Mouse (Mus musculus) brown adipose tissue, adult 24 weeks (tissue): ENCODE measurements around the gene Anapc15-ps. TPM values are rescaled to one million over a fixed set of nuclear protein-coding genes. Genes with fewer than 3 reads are reported as not detected.

Experiments
- H3K27ac ChIP-seq: fragments of 200-500 bp; replicated peaks from 2 replicates; pipeline ENCODE4 v1.5.1; 2012; ENCODE audit warnings: low read depth, mild to moderate bottlenecking, low read length
- H3K4me1 ChIP-seq: fragments of 200-500 bp; 2 replicates; pipeline ENCODE4 v1.6.1; 2012; ENCODE audit warnings: low read length, mixed read lengths; ENCODE audit not compliant: control insufficient read depth, insufficient read depth, insufficient read length
- H3K4me3 ChIP-seq: fragments of 200-500 bp; 2 replicates; pipeline ENCODE4 v1.5.1; 2012; ENCODE audit warnings: low read depth, mild to moderate bottlenecking, low read length, moderate library complexity; ENCODE audit not compliant: insufficient read depth
- polyA plus RNA-seq: library from polyadenylated mRNA; stranded (reverse); fragments of >200 nt; gene quantifications from 2 replicates; pipeline ENCODE4 v1.2.4, GENCODE M21; 2012; ENCODE audit not compliant: missing spikeins, insufficient read depth, insufficient read length

Gene Anapc15-ps
- polyA plus RNA-seq, 1 experiment, result not detected

DNA sequence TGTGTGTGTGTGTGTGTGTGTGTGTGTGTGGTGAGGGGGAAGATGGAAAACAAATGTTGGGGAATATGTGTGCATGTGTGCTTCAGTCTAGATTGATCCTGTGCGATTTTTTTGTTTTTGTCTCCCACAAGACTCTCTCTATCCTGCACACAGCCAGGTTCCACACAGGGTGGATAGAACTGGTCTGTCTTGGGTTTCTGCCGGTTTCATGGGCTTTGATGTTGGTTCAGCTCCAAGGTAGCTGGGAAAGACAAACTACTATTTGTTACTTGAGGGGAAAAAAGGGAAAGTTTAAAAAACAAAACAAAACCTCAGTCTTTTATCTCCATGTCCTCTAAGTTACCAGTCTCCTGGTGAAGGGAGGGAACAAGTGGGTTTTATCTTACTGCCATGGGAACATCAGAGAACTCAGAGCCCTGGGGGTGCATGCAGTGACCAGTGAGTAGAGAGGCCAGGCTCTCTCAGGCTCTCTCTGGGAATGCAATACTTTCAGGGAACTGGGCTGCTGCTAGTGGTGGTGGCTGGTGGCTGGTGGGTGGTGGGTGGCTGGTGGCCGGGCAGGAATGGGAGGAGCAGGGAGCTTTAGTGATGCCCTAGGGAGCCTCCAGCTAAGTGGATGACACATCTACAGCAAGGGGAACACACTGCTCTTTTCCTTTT, 5.8 kb downstream of the Anapc15-ps start:
- Histone ChIP-seq H3K4me3 (no peak overlapping the region), H3K27ac (no peak overlapping the region), H3K4me1 (peaks cover 5% of the 10 kb centered on the region; the same call in 1 of the 2 replicates)

DNA sequence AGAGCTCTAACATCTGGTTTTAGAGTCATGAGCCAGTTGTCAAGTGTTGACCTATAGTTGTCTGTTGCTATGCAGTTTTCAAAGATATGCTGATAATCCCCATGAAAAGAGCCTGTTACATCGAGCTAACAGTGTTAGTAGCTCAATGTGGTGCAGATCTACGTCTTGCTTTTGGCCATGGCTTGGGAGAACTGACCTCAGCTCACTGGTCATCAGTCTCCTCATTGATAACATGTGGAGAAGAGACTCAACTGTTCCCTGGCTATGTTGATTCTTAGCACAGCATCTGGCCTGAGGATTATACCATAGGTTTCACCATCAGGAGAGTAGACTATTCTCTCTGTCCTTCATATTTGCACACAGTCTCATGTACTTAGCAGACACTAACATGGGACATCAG, 6.5 kb downstream of the Anapc15-ps start:
- Histone ChIP-seq H3K4me3 (no peak overlapping the region), H3K4me1 (peaks cover 5% of the 10 kb centered on the region; the same call in 1 of the 2 replicates), H3K27ac (no peak overlapping the region)

DNA sequence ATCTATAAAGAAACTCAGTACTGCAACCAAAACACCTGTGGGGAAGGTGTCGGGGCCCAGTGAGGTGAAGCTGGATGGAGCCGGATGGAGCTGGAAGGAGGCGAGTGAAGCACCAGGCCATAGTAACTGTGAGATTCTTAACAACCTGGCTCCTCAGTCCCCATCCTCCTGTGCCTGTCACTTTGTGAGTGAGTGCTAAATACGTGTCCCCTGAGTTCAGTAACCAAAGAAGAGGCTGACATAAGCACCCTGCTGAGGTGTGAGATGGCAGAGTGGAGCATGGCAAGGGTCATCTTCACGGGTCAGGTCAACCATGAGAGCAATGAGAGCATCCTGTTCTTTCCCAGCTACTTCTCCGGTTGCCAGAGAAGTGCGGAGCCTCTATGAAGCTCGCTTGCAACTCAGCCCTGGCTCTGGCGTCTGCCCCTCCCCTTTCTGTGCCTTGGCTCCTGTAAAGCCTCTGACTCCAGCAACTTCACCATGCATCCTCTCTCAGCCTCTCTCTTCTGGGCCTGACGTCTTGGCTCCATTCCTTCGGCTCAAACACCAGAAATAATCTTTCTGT, 7.7 kb downstream of the Anapc15-ps start:
- H3K27ac ChIP-seq, result no peak overlapping the region
- peaks cover 1% of the 10 kb centered on the region; the same call in 1 of the 2 replicates for H3K4me1 ChIP-seq
- H3K4me3 ChIP-seq, result no peak overlapping the region

DNA sequence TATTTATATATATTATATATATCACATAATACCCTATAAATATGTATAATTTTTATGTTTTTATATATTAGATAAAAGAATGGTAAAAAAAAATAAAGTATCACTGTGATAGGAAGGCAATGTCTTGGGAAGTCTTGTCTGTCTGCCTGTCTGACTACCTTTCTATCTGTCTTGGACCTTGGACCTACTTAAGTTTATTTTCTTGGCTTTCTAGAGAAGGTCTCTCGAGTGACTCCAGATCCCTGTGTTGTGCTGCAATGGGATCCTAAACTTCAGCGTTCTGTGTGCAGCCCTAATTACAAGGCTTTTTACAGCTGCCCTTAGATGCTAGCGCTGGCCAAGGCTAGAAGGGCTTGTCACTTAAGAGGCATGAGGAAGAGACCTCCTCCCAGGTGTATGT, 8.6 kb downstream of the Anapc15-ps start:
- no peak overlapping the region for H3K4me3 ChIP-seq
- H3K4me1 ChIP-seq, result no peaks in the 10 kb centered on the region; the same call in 1 of the 2 replicates
- H3K27ac ChIP-seq, result no peak overlapping the region

DNA sequence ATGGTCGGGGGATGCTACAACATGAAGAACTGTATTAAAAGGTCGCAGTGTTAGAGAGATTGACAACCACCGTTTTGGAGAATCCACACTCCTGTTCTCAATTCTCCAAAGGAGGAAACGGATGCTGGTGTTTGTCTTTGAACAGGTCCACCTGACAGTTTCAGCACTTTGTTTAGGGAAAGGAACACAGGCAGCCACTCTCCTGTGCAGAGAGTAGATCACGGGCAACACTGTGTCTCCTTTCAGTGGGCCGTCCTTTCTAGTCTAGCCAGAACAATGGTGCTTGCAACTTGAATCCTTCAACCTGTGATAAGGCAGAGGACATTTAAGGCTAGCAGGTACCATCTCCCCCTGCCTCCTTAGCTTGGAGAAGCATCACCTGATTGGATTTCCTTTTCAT, 12.9 kb downstream of the Anapc15-ps start:
- no peak overlapping the region for H3K4me3 ChIP-seq
- no peak overlapping the region for H3K27ac ChIP-seq
- peaks cover 3% of the 10 kb centered on the region for H3K4me1 ChIP-seq

DNA sequence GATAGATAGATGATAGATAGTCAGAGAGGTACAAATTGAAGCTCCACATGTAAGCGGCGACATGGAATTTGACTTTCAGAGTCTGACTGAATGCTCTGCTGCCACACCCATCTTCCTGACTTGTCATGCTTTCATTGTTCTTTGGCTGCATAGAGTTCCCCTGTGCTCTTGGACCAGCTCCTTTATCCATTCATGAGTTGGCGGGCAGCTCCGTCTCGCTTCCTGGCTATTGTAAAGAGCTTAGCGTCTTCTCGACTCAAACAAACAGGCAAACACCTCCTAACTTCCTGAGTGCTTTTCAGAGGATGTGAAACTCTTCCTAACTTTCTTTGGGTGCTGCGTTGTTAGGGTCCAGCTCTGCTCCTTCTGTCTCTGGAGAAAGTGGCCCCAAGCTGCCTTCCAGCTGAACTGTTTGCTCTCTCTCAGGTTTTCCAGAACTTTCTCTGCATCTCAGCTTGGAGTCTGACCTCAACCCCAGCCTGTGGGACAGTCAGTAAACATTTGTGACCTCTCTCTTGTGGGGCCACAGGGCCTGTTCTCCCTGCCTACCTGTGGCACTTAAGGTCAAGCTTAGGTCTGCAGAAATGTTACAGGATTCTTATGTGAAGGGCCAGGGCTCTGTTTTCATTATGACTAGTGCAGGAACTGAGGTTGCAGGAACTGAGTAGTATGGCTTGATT, 13.6 kb downstream of the Anapc15-ps start:
- Histone ChIP-seq H3K4me1 (peaks cover 3% of the 10 kb centered on the region), H3K27ac (no peak overlapping the region; the same call in 1 of the 2 replicates), H3K4me3 (no peak overlapping the region)

DNA sequence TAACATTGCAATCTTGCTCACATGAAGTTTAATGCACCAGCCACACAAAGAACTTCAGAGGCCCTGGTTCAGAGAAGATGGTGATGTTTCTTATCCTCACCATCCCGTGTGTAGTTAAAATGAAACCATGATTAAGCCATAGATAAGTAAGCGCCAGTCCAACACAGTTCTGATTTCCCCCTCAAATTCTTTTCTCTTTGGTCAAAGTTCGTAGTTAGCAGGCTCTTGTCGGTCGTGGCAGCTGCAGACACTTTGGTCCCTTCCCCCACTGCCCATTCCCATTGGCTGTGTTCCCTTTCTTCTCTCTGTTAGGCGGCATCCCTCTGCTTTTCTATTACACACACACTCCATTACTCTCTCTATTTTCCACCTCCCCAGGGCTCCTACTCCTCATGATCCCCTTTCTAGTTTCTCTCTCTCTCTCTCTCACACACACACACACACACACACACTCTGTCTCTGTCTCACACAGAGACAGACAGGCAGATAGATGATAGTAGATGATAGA, 14.4 kb downstream of the Anapc15-ps start:
- Histone ChIP-seq H3K4me3 (no peak overlapping the region), H3K27ac (no peak overlapping the region), H3K4me1 (peaks cover 3% of the 10 kb centered on the region)

DNA sequence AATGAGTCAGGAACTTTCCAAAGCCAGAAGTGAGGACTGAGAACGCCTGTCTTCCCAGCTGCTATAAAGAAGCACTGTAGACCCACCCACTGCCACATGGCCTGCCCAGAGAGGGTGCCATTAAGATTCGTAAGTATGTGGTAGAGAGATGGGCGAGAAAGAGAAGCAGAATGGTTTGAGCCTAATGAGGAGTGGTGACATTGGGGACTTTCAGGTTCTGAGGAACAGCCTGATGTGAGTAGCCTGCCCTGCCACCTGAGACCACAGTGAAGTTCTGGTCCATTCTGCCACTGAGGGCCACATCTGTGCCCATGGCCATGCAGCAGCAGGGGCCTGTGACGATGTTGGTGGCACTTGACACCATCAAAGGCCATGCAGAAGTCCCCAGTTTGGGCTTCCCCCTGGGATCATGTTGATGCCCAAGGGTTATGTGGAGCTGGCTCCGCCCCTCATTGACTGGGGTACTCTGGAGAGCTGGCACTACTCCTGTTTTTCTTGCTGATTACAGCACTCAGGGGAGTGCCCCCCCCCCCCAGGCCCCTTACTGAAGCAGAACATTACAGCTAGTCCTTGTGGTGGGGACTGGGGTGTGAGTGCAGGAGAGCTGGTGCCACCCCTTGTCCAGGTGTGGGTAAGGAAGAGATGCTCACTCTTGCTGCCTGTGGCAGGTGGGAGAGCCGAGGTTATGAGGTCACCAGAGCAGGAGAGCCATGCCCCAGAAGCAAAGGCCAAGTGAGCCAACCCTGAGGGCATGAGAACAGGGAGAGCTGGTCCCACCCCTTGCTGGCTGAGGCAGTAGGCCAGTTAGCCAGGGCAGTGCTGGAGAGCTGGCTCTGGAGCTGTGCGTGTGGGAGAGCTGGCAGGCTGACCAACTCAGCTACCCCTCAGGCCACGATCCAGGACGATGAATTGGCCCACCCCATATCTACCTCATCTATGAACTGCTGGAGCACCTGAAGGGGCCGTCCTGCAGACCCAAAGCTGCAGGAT, 16.7 kb downstream of the Anapc15-ps start:
- no peak overlapping the region for H3K27ac ChIP-seq
- H3K4me1 ChIP-seq, result peaks cover 3% of the 10 kb centered on the region
- H3K4me3 ChIP-seq, result no peak overlapping the region

DNA sequence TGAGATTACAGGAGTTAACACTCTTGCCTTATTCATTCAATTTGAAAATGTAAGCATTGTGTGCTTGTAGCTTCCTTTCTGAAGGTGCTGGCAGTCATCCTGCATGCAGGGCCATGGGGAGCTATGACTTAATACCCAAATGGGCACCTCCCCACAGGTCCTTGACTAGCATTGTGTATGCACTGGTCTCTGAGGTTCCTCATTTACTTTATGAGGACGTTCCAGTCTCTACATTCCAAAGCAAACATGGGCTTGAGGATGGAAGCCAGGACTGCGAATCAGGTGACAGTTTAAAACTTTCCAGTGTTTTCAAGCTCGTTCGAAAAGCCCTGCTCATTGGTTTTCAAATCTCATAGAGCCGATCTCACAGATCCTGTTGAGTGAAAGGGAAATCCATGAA, 21.1 kb downstream of the Anapc15-ps start:
- H3K4me1 ChIP-seq, result peaks cover 3% of the 10 kb centered on the region; the same call in 1 of the 2 replicates
- no peak overlapping the region for H3K27ac ChIP-seq
- no peak overlapping the region for H3K4me3 ChIP-seq

DNA sequence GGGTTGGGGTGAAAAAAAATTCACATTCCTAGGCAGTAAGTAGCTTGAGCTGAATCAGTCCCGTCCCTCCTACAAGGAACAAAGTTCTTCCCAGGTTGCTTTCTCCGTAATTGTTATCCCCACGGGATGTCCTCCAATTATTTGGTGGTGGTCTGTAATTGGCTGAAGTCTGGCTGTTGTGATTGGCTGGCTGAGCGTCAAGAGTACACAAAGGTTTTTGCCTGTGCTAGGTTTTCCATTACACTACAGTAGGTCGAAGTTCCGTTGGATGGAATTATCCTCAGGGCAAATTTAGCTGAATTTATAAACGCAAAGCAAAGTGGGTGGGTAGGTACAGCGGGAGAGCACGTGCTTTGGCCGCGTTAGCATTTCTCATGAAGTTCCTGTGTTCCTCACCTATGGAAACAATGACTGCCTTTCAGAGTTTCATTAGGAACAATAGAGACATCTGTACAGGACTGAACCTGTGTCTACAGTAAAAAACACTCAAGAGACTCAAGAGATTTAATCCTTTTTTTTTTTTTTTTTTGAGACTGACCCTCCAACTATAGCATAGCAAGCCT, 24.8 kb downstream of the Anapc15-ps start:
- Histone ChIP-seq H3K27ac (no peak overlapping the region), H3K4me3 (no peak overlapping the region), H3K4me1 (peaks cover 9% of the 10 kb centered on the region)

DNA sequence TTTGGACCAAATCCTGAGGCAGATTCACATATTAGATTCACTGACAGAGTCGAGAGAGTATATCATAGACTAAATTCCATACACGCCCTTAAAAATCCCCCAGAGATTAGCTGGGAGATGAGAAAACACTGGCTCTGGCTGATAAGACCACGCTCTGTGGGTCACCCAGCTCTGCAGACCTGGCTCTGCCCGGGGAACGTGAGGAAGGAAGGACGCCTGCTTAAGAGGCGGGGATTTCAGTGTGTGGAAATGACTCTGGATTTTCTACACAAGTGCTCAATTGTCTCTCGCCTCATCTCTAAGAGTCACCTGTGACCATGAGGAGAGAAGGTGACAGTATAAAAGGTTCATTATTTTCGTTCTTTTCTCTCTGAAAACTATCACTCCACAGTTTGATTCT, 26.1 kb downstream of the Anapc15-ps start:
- H3K27ac ChIP-seq, result peak overlapping the region; percentile 54
- peaks cover 13% of the 10 kb centered on the region for H3K4me1 ChIP-seq
- no peak overlapping the region for H3K4me3 ChIP-seq

DNA sequence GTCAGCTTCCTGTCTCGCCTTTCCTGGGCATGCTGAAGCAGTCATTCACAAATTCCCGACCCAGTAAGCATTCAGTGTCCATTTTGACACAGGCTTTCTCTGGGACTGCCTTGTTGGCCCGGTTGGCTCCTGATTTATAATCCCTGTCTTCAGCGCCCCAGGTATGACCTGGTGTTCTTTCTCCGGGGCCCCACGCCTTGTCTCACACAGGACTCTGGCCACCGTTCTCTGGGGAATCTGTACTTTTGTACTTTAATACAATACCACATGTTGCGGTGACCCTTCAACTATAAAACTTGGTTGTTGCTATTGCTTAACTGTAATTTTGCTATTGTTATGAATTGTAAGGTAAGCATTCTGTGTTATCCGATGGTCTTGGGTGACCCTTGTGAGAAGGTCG, 26.7 kb downstream of the Anapc15-ps start:
- H3K4me3 ChIP-seq, result no peak overlapping the region
- H3K4me1 ChIP-seq, result peaks cover 13% of the 10 kb centered on the region

DNA sequence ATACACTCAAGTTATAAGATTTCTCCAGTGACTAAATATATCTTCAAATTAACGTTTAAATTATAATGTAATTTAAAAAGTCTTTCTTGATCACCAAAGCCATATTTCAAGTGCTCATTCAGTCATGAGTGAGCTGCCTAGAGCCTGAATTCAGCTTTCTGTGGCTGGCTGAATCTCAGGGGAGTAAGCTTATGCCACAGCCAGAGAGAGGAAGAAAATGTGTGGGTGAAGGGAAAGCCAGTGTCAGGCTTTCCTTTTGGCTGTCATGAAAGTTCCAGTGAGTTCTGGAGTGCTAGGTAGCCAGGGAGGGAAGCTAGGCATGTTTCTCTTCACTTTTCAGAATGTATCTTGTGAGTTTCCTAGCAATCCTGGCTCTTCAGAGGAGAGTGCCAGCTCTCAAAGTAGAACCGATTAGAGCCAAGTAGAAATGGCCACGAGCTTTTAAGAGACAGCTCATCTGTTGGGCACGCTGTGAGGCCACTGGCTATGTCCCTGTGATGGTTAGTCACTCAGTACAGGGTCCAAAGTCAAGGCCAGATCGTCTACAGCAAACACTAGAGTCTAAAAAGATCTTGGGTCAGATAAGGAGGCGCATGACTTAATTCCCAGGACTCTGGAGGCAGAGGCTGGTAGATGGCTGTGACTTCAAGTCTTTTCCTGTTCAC, 29.4 kb downstream of the Anapc15-ps start:
- no peak overlapping the region for H3K4me3 ChIP-seq
- peak overlapping the region; percentile 87 for H3K27ac ChIP-seq
- peaks cover 13% of the 10 kb centered on the region for H3K4me1 ChIP-seq

More for the DNA sequence above, 26.7 kb downstream of the Anapc15-ps start:
- peak overlapping the region; percentile 54 for H3K27ac ChIP-seq

DNA sequence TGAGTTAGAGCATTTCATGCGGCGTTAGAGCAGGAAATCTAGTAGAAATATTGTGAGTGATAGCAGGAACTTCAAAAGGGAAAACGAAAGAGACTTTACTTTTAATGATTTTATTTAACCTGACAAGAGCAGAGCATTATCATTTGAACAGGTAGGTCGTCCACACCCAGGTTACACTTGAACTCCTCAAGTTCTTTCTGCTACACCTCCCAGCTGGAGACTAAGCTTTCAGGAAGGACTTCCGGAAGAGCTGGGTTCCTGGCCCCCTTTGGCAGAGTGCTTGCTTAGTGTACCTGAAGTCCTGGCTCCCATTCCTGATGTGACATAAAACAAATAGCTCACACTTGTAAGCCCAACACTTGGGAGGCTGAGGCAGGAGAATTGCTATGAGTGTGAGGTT, 30.2 kb downstream of the Anapc15-ps start:
- Histone ChIP-seq H3K4me1 (peaks cover 13% of the 10 kb centered on the region), H3K4me3 (no peak overlapping the region), H3K27ac (peak overlapping the region; percentile 27; the same call in 1 of the 2 replicates)
